Comparison of ENCODE assay signal across 15 mouse cellular contexts in genomic region chr16:65823721-65824120, GRCm38 (mm10). TPM values are rescaled to one million over a fixed set of nuclear protein-coding genes. Genes with fewer than 3 reads are reported as not detected.
"Had no signal": no experiment of that assay in that cellular context is flagged by ENCODE, and none has a peak within 500 bp of the region (broad histone marks: within the 10 kb centered on the region; RNA-seq: fewer than 3 reads in every experiment).

No protein-coding gene starts in this region.

- H3K4me2 ChIP-seq: limb, embryonic 13.5 days; midbrain, embryonic 13.5 days; neural tube, embryonic 15.5 days; stomach, embryonic 15.5 days had no signal

- H3K9ac ChIP-seq: limb, embryonic 13.5 days; liver, embryonic 14.5 days; midbrain, embryonic 13.5 days; neural tube, embryonic 15.5 days; stomach, embryonic 15.5 days had no signal

- H3K36me3 ChIP-seq: limb, embryonic 13.5 days; midbrain, embryonic 13.5 days; neural tube, embryonic 15.5 days; stomach, embryonic 15.5 days had no signal

- H3K4me1 ChIP-seq: limb, embryonic 13.5 days; midbrain, embryonic 13.5 days; neural tube, embryonic 15.5 days; stomach, embryonic 15.5 days had no signal

- DNase-seq: kidney, postnatal 10 days; kidney, postnatal 4 days; left cerebral cortex, postnatal 4 days; lung, adult 18-20 months; lung, postnatal 36 days; right cerebral cortex, postnatal 4 days; spleen, adult 18-20 months; thymus, postnatal 36 days had no signal

- H3K27ac ChIP-seq: layer of hippocampus, adult 2 months; limb, embryonic 13.5 days; liver, embryonic 14.5 days; midbrain, embryonic 13.5 days; neural tube, embryonic 15.5 days; stomach, embryonic 15.5 days had no signal

- H3K9me3 ChIP-seq: limb, embryonic 13.5 days; midbrain, embryonic 13.5 days; neural tube, embryonic 15.5 days; stomach, embryonic 15.5 days had no signal

- H3K27me3 ChIP-seq: limb, embryonic 13.5 days; midbrain, embryonic 13.5 days; neural tube, embryonic 15.5 days; stomach, embryonic 15.5 days had no signal

- ATAC-seq: midbrain, embryonic 13.5 days had no signal

- H3K4me3 ChIP-seq: layer of hippocampus, adult 2 months; limb, embryonic 13.5 days; midbrain, embryonic 13.5 days; neural tube, embryonic 15.5 days; stomach, embryonic 15.5 days had no signal

RNA-seq across cellular contexts. Expression of gene Vgll3, which starts 8.7 kb away (rescaled TPM):
- total RNA-seq: megakaryocyte progenitor cell, adult 5-6 weeks had no signal
